Mouse (Mus musculus): ENCODE measurements at regions not wholly inside any gene's neighbourhood (a gene's known extent, or its start where the extent isn't known, plus 50 kb on each side); places are given as distances from the start of the nearest gene placed in this dataset.
A peak's percentile ranks its signal among the peaks of the same experiment; 100 is the strongest.

GRCm38 (mm10) chr12:118411767-118412430, 110.7 kb upstream of the Sp4 start:
- DNase-seq, result no peak

GRCm38 (mm10) chr12:118410917-118411316, 109.7 kb upstream of the Sp4 start:
- DNase-seq, result no peak

GRCm38 (mm10) chr12:118405135-118405534, 103.9 kb upstream of the Sp4 start:
- no peak for DNase-seq

- DNase-seq, result peak; percentile 79
Measured at GRCm38 (mm10) chr12:118404171-118404570, 102.9 kb upstream of the Sp4 start.

GRCm38 (mm10) chr12:118403519-118404087, 102.4 kb upstream of the Sp4 start:
- DNase-seq, result peak; percentile 4

GRCm38 (mm10) chr12:118401377-118401776, 100.1 kb upstream of the Sp4 start:
- DNase-seq, result peak; percentile 75

GRCm38 (mm10) chr12:118391654-118392053, 90.4 kb upstream of the Sp4 start:
- DNase-seq, result no peak

- no peak for DNase-seq
Measured at GRCm38 (mm10) chr12:118381013-118381412, 79.8 kb upstream of the Sp4 start.

GRCm38 (mm10) chr12:118377898-118378297, 76.7 kb upstream of the Sp4 start:
- no peak for DNase-seq

GRCm38 (mm10) chr12:118376521-118377493, 75.6 kb upstream of the Sp4 start:
- no peak for DNase-seq

- DNase-seq, result no peak
Measured at GRCm38 (mm10) chr12:118373250-118373649, 72.0 kb upstream of the Sp4 start.

- no peak for DNase-seq
Measured at GRCm38 (mm10) chr12:118371905-118372304, 70.7 kb upstream of the Sp4 start.

- no peak for DNase-seq
Measured at GRCm38 (mm10) chr12:118367307-118368076, 66.3 kb upstream of the Sp4 start.

- peak; percentile 68 for DNase-seq
Measured at GRCm38 (mm10) chr12:118352866-118353265, 51.6 kb upstream of the Sp4 start.

- DNase-seq, result no peak
Measured at GRCm38 (mm10) chr12:118351421-118351820, 50.2 kb upstream of the Sp4 start.
